8 mouse cellular contexts compared by ENCODE assay signal in the genomic region with DNA sequence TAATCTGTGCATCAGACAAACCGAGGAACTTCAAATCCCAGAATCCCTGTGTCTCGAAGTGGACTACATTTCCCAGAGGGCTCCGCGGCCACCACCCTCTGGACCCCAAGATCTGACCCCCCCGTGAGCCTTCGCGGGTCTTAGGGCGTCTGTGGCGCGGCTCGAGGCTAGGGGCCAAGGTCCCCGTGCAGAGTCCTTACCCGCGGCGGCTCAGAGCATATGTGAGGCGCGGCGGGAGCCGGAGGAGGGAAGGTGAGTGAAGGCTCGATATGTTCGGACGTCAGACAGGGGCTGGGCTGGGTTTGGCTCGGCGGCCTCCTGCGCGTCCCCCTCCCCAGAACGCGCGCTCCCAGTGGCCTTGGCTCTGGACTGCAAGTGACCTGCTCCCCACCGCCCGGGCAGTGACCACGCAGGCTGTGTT. TPM values are rescaled to one million over a fixed set of nuclear protein-coding genes. Genes with fewer than 3 reads are reported as not detected.
DNase-seq lines count a peak whose midpoint lies in the region; ATAC-seq and TF ChIP-seq lines count a peak whose summit lies in the region.

Gene Zfp354a (plus strand): TSS at position 107 of the 421 bp plus-strand sequence.

- TF ChIP-seq CTCF in left cerebral cortex, adult 2 months (IDR thresholded peaks at IDR 0.05) = no peak; the same call in 1 of the 2 replicates

- ATAC-seq in monocyte, adult 5-6 weeks (replicated peaks; ENCODE audit: insufficient number of reproducible peaks, low FRiP score, low TSS enrichment, poor library complexity, severe bottlenecking) = no peak

- peak within 1 kb of the TSS; percentile 87 for H3K4me3 ChIP-seq in left cerebral cortex, adult 2 months

- peak; percentile 74 for DNase-seq in adrenal gland, postnatal 25 days
- DNase-seq in embryo, embryonic 10 days (ENCODE audit: low spot score) = peak; percentile 86
- peak; percentile 69 for DNase-seq in gastrocnemius, postnatal 14 days
- peak; percentile 37 for DNase-seq in hindlimb bud, embryonic 11.5 days (ENCODE audit: extremely low spot score, low read depth, low spot score)
- peak; percentile 72 to 79 for DNase-seq in left cerebral cortex, adult 2 months (ENCODE audit: extremely low spot score in 1 of 2, low spot score in 2 of 2)
- DNase-seq in lung, postnatal 36 days = peak; percentile 79
- DNase-seq in right cerebral cortex, postnatal 25 days = peak; percentile 73

- intact Hi-C loops in gastrocnemius, postnatal 14 days (cut with DNase I; ENCODE audit: low total_unique reads) = no loop called here
- intact Hi-C loops in left cerebral cortex, adult 2 months (cut with DNase I) = loop anchor here (10.0 kb wide), 2 partner anchors 214 to 476 kb away; partner anchors contain the start of gene Zfp879

- H3K27ac ChIP-seq in left cerebral cortex, adult 2 months = peak within 1 kb of the TSS; percentile 90

RNA-seq across cellular contexts. Expression of gene Zfp354a, which starts in this region (rescaled TPM):
- 8.0 and 8.8 TPM in 2 replicates for total RNA-seq in adrenal gland, postnatal 25 days (2021)
- 1 to 10 TPM; 1.7 to 1.9 TPM for total RNA-seq in gastrocnemius, postnatal 14 days (2021)
- total RNA-seq in left cerebral cortex, adult 2 months (2021) = 1 to 10 TPM; 6.5 to 8.5 TPM
- not detected in 3 replicates for total RNA-seq in monocyte, adult 5-6 weeks (2017)
